Mouse (Mus musculus): ENCODE measurements around the gene Epb41l1.
"Not testable (repeated sequence)": the region's sequence is repeated elsewhere in the genome, so short reads cannot be mapped to it uniquely, and the experiment has no call there.

Gene Epb41l1

GRCm38 (mm10) chr2:156420694-156421380, at the start of gene Epb41l1:
Gene Epb41l1 (plus strand): TSS chr2:156420909.
- DNase-seq (ENCODE audit: low spot score in 2 of 2), result no peak

GRCm38 (mm10) chr2:156376956-156377355, 43.8 kb upstream of the Epb41l1 start:
- no peak for DNase-seq (ENCODE audit: low spot score in 2 of 2)

- DNase-seq (ENCODE audit: low spot score in 2 of 2), result peak in 1 of 2 experiments; percentile 35
Observed at GRCm38 (mm10) chr2:156379929-156380328, 40.8 kb upstream of the Epb41l1 start.

- DNase-seq (ENCODE audit: low spot score in 2 of 2), result no peak
Observed at GRCm38 (mm10) chr2:156381350-156381749, 39.4 kb upstream of the Epb41l1 start.

- DNase-seq (ENCODE audit: low spot score in 2 of 2), result peak; percentile 54 to 68
Observed at GRCm38 (mm10) chr2:156392461-156393154, 28.1 kb upstream of the Epb41l1 start.

GRCm38 (mm10) chr2:156393155-156393828, 27.4 kb upstream of the Epb41l1 start:
- DNase-seq (ENCODE audit: low spot score in 2 of 2), result no peak

GRCm38 (mm10) chr2:156394282-156394681, 26.4 kb upstream of the Epb41l1 start:
- DNase-seq (ENCODE audit: low spot score in 2 of 2), result no peak

GRCm38 (mm10) chr2:156396096-156396495, 24.6 kb upstream of the Epb41l1 start:
- no peak for DNase-seq (ENCODE audit: low spot score in 2 of 2)

- DNase-seq (ENCODE audit: low spot score in 2 of 2), result no peak
Observed at GRCm38 (mm10) chr2:156397988-156398387, 22.7 kb upstream of the Epb41l1 start.

- no peak for DNase-seq (ENCODE audit: low spot score in 2 of 2)
Observed at GRCm38 (mm10) chr2:156399485-156399884, 21.2 kb upstream of the Epb41l1 start.

GRCm38 (mm10) chr2:156401331-156401730, 19.4 kb upstream of the Epb41l1 start:
- DNase-seq (ENCODE audit: low spot score in 2 of 2), result peak; percentile 57 to 75

GRCm38 (mm10) chr2:156402036-156402435, 18.7 kb upstream of the Epb41l1 start:
- DNase-seq (ENCODE audit: low spot score in 2 of 2), result no peak

- no peak for DNase-seq (ENCODE audit: low spot score in 2 of 2)
Observed at GRCm38 (mm10) chr2:156406987-156407386, 13.7 kb upstream of the Epb41l1 start.

GRCm38 (mm10) chr2:156408168-156408567, 12.5 kb upstream of the Epb41l1 start:
- DNase-seq (ENCODE audit: low spot score in 2 of 2), result peak; percentile 54 to 68

- DNase-seq (ENCODE audit: low spot score in 2 of 2), result not testable (repeated sequence)
Observed at GRCm38 (mm10) chr2:156411348-156411747, 9.4 kb upstream of the Epb41l1 start.

- DNase-seq (ENCODE audit: low spot score in 2 of 2), result no peak
Observed at GRCm38 (mm10) chr2:156414996-156415395, 5.7 kb upstream of the Epb41l1 start.

- DNase-seq (ENCODE audit: low spot score in 2 of 2), result no peak
Observed at GRCm38 (mm10) chr2:156415674-156416073, 5.0 kb upstream of the Epb41l1 start.

- no peak for DNase-seq (ENCODE audit: low spot score in 2 of 2)
Observed at GRCm38 (mm10) chr2:156417194-156417593, 3.5 kb upstream of the Epb41l1 start.

- no peak for DNase-seq (ENCODE audit: low spot score in 2 of 2)
Observed at GRCm38 (mm10) chr2:156418467-156418866, 2.2 kb upstream of the Epb41l1 start.

GRCm38 (mm10) chr2:156420327-156420693, 399 bp upstream of the Epb41l1 start:
- DNase-seq (ENCODE audit: low spot score in 2 of 2), result no peak

- DNase-seq (ENCODE audit: low spot score in 2 of 2), result peak in 1 of 2 experiments; percentile 34
Observed at GRCm38 (mm10) chr2:156421381-156422110, 837 bp downstream of the Epb41l1 start.

- no peak for DNase-seq (ENCODE audit: low spot score in 2 of 2)
Observed at GRCm38 (mm10) chr2:156422631-156423030, 1.9 kb downstream of the Epb41l1 start.

All from frontal cortex, postnatal 14 days (tissue).